Mouse (Mus musculus): ENCODE data around the gene Cep152. TPM values are rescaled to one million over a fixed set of nuclear protein-coding genes. Genes with fewer than 3 reads are reported as not detected.

Cep152 gene
- 1.2 and 1.3 TPM in 2 replicates for polyA plus RNA-seq (2012; rRNA removed)

GRCm38 (mm10) chr2:125624837-125625351 lies at the start of gene Cep152:
Cep152 (minus strand) TSS chr2:125625113.

GRCm38 (mm10) chr2:125672957-125673631 lies 48.2 kb upstream of the Cep152 start, which contains the start of gene Eid1:
Eid1 (plus strand) TSS chr2:125673095.

Other genes starting within 250 kb of the Cep152 start
- 0.38 and 0.75 TPM in 2 replicates for gene Gm9913, start 120.0 kb downstream of the Cep152 start, polyA plus RNA-seq (2012; rRNA removed)
- 24.9 and 26.5 TPM in 2 replicates for gene Fbn1, start 117.1 kb downstream of the Cep152 start, polyA plus RNA-seq (2012; rRNA removed)
- 25.3 and 35.3 TPM in 2 replicates for gene Eid1, start 48.0 kb upstream of the Cep152 start, polyA plus RNA-seq (2012; rRNA removed)
- 0.29 and 0.50 TPM in 2 replicates for gene Shc4, start 99.0 kb upstream of the Cep152 start, polyA plus RNA-seq (2012; rRNA removed)
- 8.7 and 8.9 TPM in 2 replicates for gene Secisbp2l, start 157.8 kb upstream of the Cep152 start, polyA plus RNA-seq (2012; rRNA removed)
- 18.8 and 19.2 TPM in 2 replicates for gene Galk2, start 234.0 kb upstream of the Cep152 start, polyA plus RNA-seq (2012; rRNA removed)
- gene Cops2, start 234.0 kb upstream of the Cep152 start, polyA plus RNA-seq (2012; rRNA removed) = 2.9 and 3.5 TPM in 2 replicates

Measured in ovary, adult 2 months (tissue).